Mouse (Mus musculus): Measurements from ENCODE around the gene Erc2. TPM values are rescaled to one million over a fixed set of nuclear protein-coding genes. Genes with fewer than 3 reads are reported as not detected.

Erc2 gene
- polyA plus RNA-seq, 2 experiments = 4.9 to 6.5 TPM

- Histone ChIP-seq H3K9ac (ENCODE audit: low read depth, low read length, severe bottlenecking) (no peak overlapping the region), H3K4me2 (replicated peaks; ENCODE audit: low read depth, low read length, severe bottlenecking) (no peak overlapping the region), H3K4me3 (replicated peaks; ENCODE audit: low read length) (no peak overlapping the region), H3K27ac (replicated peaks; ENCODE audit: low read depth, low read length) (no peak overlapping the region), H3K4me1 (ENCODE audit: control insufficient read depth, insufficient read depth, low read length) (peaks cover 8% of the 10 kb centered on the region; the same call in 1 of the 2 replicates), H3K27me3 (ENCODE audit: control insufficient read depth, insufficient read depth, low read length) (no peaks in the 10 kb centered on the region), H3K9me3 (ENCODE audit: control insufficient read depth, low read length) (no peaks in the 10 kb centered on the region), H3K36me3 (ENCODE audit: control insufficient read depth, insufficient read depth, low read length) (no peaks in the 10 kb centered on the region)
- DNase-seq (ENCODE audit: low spot score) (no peak), ATAC-seq (ENCODE audit: low FRiP score, low read depth) (no peak)
- WGBS = 88% methylated on average over 3 of the region's 3 CpGs
- no peak for TF ChIP-seq POLR2A (IDR thresholded peaks at IDR 0.05; ENCODE audit: borderline replicate concordance, extremely low read depth, insufficient read depth, insufficient read length)
Observed at GRCm38 (mm10) chr14:28128999-28129398, 506.8 kb downstream of the Erc2 start.

GRCm38 (mm10) chr14:28143998-28144397, 521.8 kb downstream of the Erc2 start:
- H3K27ac ChIP-seq (replicated peaks; ENCODE audit: low read depth, low read length) = no peak overlapping the region
- DNase-seq (ENCODE audit: low spot score) (no peak), ATAC-seq (ENCODE audit: low FRiP score, low read depth) (no peak)
- H3K36me3 ChIP-seq (ENCODE audit: control insufficient read depth, insufficient read depth, low read length) = no peaks in the 10 kb centered on the region
- no peak overlapping the region for H3K4me3 ChIP-seq (replicated peaks; ENCODE audit: low read length)
- 80% methylated on average over 2 of the region's 2 CpGs for WGBS
- no peaks in the 10 kb centered on the region for H3K9me3 ChIP-seq (ENCODE audit: control insufficient read depth, low read length)
- no peak overlapping the region for H3K4me2 ChIP-seq (replicated peaks; ENCODE audit: low read depth, low read length, severe bottlenecking)
- H3K4me1 ChIP-seq (ENCODE audit: control insufficient read depth, insufficient read depth, low read length) = peaks cover 12% of the 10 kb centered on the region
- TF ChIP-seq POLR2A (IDR thresholded peaks at IDR 0.05; ENCODE audit: borderline replicate concordance, extremely low read depth, insufficient read depth, insufficient read length) = no peak
- H3K9ac ChIP-seq (ENCODE audit: low read depth, low read length, severe bottlenecking) = no peak overlapping the region
- H3K27me3 ChIP-seq (ENCODE audit: control insufficient read depth, insufficient read depth, low read length) = no peaks in the 10 kb centered on the region

DNA sequence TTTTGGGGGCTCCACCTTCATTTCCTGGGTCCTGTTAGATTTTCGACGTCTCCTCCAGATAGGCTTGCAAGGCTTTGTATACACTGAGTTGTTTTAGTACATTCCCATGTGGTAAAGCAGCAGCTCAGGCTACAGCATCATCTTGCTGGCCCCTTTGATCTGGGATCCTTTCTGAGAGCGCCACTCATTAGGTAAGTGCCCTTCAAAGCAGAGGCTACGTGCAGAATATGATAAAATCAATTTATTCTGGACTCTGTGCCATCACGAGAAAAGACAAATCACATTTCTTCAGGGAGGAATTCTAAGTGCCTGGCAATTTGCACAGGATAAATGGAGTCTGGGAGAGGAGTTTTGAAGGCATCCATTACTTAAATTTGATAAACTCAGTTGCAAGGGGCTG, 525.0 kb downstream of the Erc2 start:
- DNase-seq (ENCODE audit: low spot score) (no peak), ATAC-seq (ENCODE audit: low FRiP score, low read depth) (no peak)
- Histone ChIP-seq H3K4me2 (replicated peaks; ENCODE audit: low read depth, low read length, severe bottlenecking) (no peak overlapping the region), H3K27ac (replicated peaks; ENCODE audit: low read depth, low read length) (no peak overlapping the region), H3K9ac (ENCODE audit: low read depth, low read length, severe bottlenecking) (no peak overlapping the region), H3K9me3 (ENCODE audit: control insufficient read depth, low read length) (no peaks in the 10 kb centered on the region), H3K36me3 (ENCODE audit: control insufficient read depth, insufficient read depth, low read length) (no peaks in the 10 kb centered on the region), H3K27me3 (ENCODE audit: control insufficient read depth, insufficient read depth, low read length) (no peaks in the 10 kb centered on the region), H3K4me1 (ENCODE audit: control insufficient read depth, insufficient read depth, low read length) (no peaks in the 10 kb centered on the region), H3K4me3 (replicated peaks; ENCODE audit: low read length) (no peak overlapping the region)
- TF ChIP-seq POLR2A (IDR thresholded peaks at IDR 0.05; ENCODE audit: borderline replicate concordance, extremely low read depth, insufficient read depth, insufficient read length) = no peak
- WGBS = 33% methylated on average over 5 of the region's 5 CpGs

GRCm38 (mm10) chr14:28150942-28151341, 528.7 kb downstream of the Erc2 start:
- DNase-seq (ENCODE audit: low spot score) (no peak), ATAC-seq (ENCODE audit: low FRiP score, low read depth) (no peak)
- 85% methylated on average over 3 of the region's 3 CpGs for WGBS
- Histone ChIP-seq H3K27me3 (ENCODE audit: control insufficient read depth, insufficient read depth, low read length) (no peaks in the 10 kb centered on the region), H3K4me2 (replicated peaks; ENCODE audit: low read depth, low read length, severe bottlenecking) (no peak overlapping the region), H3K9ac (ENCODE audit: low read depth, low read length, severe bottlenecking) (no peak overlapping the region), H3K4me1 (ENCODE audit: control insufficient read depth, insufficient read depth, low read length) (peaks cover 3% of the 10 kb centered on the region; the same call in 1 of the 2 replicates), H3K27ac (replicated peaks; ENCODE audit: low read depth, low read length) (no peak overlapping the region), H3K36me3 (ENCODE audit: control insufficient read depth, insufficient read depth, low read length) (no peaks in the 10 kb centered on the region), H3K4me3 (replicated peaks; ENCODE audit: low read length) (no peak overlapping the region), H3K9me3 (ENCODE audit: control insufficient read depth, low read length) (no peaks in the 10 kb centered on the region)
- no peak for TF ChIP-seq POLR2A (IDR thresholded peaks at IDR 0.05; ENCODE audit: borderline replicate concordance, extremely low read depth, insufficient read depth, insufficient read length)

- Histone ChIP-seq H3K27ac (replicated peaks; ENCODE audit: low read depth, low read length) (no peak overlapping the region), H3K4me1 (ENCODE audit: control insufficient read depth, insufficient read depth, low read length) (peaks cover 4% of the 10 kb centered on the region; the same call in 1 of the 2 replicates), H3K4me2 (replicated peaks; ENCODE audit: low read depth, low read length, severe bottlenecking) (no peak overlapping the region), H3K36me3 (ENCODE audit: control insufficient read depth, insufficient read depth, low read length) (no peaks in the 10 kb centered on the region), H3K9me3 (ENCODE audit: control insufficient read depth, low read length) (no peaks in the 10 kb centered on the region), H3K27me3 (ENCODE audit: control insufficient read depth, insufficient read depth, low read length) (no peaks in the 10 kb centered on the region), H3K4me3 (replicated peaks; ENCODE audit: low read length) (no peak overlapping the region), H3K9ac (ENCODE audit: low read depth, low read length, severe bottlenecking) (no peak overlapping the region)
- ATAC-seq (ENCODE audit: low FRiP score, low read depth) (no peak), DNase-seq (ENCODE audit: low spot score) (peak; percentile 7)
- no peak for TF ChIP-seq POLR2A (IDR thresholded peaks at IDR 0.05; ENCODE audit: borderline replicate concordance, extremely low read depth, insufficient read depth, insufficient read length)
- 70% methylated on average over 4 of the region's 4 CpGs for WGBS
Observed at GRCm38 (mm10) chr14:28155706-28156105, 533.5 kb downstream of the Erc2 start.

GRCm38 (mm10) chr14:28160852-28161251, 538.6 kb downstream of the Erc2 start:
- H3K4me3 ChIP-seq (replicated peaks; ENCODE audit: low read length) = no peak overlapping the region
- H3K4me1 ChIP-seq (ENCODE audit: control insufficient read depth, insufficient read depth, low read length) = peaks cover 19% of the 10 kb centered on the region
- H3K9ac ChIP-seq (ENCODE audit: low read depth, low read length, severe bottlenecking) = no peak overlapping the region
- no peak overlapping the region for H3K4me2 ChIP-seq (replicated peaks; ENCODE audit: low read depth, low read length, severe bottlenecking)
- no peak for ATAC-seq (ENCODE audit: low FRiP score, low read depth)
- H3K36me3 ChIP-seq (ENCODE audit: control insufficient read depth, insufficient read depth, low read length) = no peaks in the 10 kb centered on the region
- no peak for DNase-seq (ENCODE audit: low spot score)
- TF ChIP-seq POLR2A (IDR thresholded peaks at IDR 0.05; ENCODE audit: borderline replicate concordance, extremely low read depth, insufficient read depth, insufficient read length) = no peak
- no peaks in the 10 kb centered on the region for H3K27me3 ChIP-seq (ENCODE audit: control insufficient read depth, insufficient read depth, low read length)
- 90% methylated on average over 2 of the region's 2 CpGs for WGBS
- H3K27ac ChIP-seq (replicated peaks; ENCODE audit: low read depth, low read length) = no peak overlapping the region
- no peaks in the 10 kb centered on the region for H3K9me3 ChIP-seq (ENCODE audit: control insufficient read depth, low read length)

All from limb, embryonic 14.5 days (tissue).